Mouse (Mus musculus): ENCODE measurements around the gene Klk10.
A peak's percentile ranks its signal among the peaks of the same experiment; 100 is the strongest.

Gene Klk10

DNA sequence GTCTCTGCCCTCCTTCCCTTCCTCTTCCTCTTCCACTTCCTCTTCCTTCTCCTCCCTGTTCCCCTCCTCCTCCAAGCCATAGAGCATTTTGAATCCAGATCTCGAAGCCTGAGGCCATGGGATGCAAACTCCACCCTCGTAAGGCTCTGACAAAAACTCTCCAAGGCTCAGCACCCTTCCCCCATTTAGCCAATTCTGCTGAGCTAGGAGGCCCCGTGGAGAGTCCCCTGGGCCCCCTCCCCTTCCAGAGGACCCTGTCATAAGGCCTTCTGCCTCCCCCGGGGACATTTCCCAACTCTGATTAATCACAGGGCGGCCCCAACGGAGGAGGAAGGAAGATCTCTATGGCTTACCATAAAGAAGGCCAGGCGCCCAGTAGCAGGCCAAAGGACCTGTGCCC, 10.8 kb downstream of the Klk10 start, which contains the start of gene Klk9:
Gene Klk9 (plus strand): TSS at position 301 of the 400 bp plus-strand sequence.
- DNase-seq (ENCODE audit: low spot score in 2 of 2), result no peak

DNA sequence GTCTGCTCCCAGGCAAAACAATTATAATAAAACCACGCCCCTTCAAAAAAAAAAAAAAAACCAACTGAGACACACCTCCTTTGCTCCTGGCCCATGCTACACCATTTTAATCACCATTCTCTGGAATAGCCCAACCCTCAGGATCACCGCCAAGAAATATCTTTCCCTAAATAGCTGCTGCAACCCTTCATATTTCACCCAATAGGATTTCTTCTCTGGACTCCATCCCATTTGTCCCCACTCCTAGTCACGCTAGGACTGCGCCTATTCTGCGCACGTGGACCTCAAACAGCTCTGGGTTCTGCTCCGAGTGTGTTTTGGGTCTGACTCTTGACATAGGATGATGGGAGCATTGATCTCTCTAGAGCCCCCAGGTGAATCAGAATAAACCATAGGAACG, 15.5 kb downstream of the Klk10 start:
- no peak for DNase-seq (ENCODE audit: low spot score in 2 of 2)

DNA sequence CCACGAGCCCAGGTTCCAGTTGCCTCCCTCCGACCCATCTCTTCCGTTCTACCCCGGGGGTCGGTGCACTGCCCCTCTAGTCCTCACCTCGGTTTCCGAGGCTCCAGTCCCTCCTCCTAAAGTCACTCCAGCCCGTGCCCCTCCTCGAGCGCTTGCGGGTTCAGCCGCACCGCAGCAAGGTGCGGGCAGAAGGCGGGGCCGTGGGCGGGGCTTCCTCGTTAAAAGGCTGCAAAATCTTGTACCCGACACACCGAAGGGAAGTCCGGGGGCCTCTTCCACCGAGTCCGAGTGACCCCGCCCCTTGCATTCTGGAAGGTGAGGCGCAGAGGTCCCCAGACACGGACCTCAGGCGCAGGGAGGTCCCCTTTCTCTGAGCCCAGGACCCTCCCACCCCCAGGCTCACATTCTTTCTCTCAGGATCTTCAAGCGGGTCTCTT, 16.5 kb downstream of the Klk10 start, which contains the start of gene Klk8:
Gene Klk8 (plus strand): TSS at position 245 of the 437 bp plus-strand sequence.
- peak in 1 of 2 experiments; percentile 40 for DNase-seq (ENCODE audit: low spot score in 2 of 2)

DNA sequence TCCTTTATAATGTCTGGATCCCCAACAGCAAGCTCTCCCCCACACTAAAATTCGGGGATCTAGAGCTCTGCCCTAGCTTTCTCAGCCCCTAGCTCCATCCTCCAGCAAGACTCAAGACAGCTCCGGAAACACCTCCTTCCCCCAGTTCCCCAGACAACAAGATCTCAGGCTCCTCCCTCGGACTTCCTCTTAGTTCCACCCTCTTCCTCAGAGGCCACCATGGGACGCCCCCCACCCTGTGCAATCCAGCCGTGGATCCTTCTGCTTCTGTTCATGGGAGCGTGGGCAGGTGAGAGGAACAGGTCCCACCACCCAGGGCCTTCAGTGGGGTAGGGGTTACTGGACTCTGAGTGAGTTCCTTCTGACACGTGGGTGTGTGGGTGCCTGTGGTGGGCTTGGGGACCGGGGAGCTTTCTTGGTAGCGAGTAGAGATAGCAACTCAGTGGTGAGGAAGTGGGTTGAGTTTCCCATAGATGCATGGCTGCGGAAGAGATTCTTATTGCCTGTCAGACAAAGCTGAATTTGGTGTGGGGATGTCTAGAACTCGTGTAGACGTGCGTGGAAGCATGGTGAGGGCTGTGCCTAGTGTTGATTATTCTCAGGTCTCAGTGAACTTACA, 17.1 kb downstream of the Klk10 start:
- no peak for DNase-seq (ENCODE audit: low spot score in 2 of 2)

DNA sequence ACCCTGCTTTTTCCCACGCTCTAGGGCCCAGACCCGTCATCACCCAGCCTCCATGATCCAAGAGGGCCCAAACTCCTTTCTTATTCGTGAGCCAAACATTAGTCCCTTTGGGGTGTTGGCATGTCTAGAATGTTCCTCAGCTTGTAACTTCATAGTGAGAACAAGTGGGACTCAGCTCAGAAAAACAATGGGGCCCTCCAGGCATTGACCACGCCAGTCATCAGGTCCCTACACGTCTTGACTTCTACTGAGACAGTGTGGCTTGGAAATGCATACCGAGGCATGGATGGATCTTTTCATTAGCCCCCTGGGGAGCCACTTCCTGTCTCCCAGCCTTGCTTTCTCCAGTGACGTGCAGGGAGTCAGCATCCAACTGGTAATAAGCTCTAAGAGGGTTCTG, 19.0 kb downstream of the Klk10 start:
- DNase-seq (ENCODE audit: low spot score in 2 of 2), result no peak

DNA sequence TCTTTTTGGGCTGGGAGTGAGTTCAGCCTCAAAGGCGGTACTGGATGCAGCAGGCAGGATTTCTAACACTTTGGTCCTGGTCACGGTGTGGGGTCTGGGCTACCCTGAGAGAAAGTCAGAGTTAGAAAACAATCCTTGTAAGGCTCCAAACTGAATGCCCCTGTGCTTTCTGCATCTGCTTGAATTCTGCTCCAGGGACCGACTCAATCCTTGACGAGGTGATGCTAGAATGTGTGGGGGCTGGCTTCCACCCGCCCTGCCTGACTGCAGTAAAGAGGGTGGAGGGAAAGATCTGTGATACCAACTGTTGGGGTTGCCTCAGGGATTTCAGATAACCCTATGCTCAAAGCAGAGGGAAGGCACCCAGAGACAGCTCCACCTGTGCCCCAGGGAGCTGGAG, 30.2 kb downstream of the Klk10 start, which contains the start of gene Klk7:
Gene Klk7 (plus strand): TSS at position 301 of the 400 bp plus-strand sequence.
- no peak for DNase-seq (ENCODE audit: low spot score in 2 of 2)

DNA sequence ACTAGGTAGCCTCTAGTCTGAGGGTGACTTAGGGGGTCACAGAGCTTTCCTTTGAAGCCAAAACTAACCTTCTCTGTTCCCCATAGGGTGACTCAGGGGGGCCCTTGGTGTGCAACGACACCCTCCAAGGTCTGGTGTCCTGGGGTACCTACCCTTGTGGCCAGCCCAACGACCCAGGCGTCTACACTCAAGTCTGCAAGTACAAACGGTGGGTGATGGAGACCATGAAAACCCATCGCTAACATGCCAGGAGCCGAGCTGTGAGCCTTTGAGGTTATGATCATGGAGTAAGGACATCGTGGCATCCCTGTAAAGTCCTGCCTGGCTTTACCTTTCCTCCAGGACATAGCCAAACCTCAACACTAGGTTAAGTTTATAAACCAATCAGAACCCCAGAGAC, 34.4 kb downstream of the Klk10 start:
- DNase-seq (ENCODE audit: low spot score in 2 of 2), result no peak

DNA sequence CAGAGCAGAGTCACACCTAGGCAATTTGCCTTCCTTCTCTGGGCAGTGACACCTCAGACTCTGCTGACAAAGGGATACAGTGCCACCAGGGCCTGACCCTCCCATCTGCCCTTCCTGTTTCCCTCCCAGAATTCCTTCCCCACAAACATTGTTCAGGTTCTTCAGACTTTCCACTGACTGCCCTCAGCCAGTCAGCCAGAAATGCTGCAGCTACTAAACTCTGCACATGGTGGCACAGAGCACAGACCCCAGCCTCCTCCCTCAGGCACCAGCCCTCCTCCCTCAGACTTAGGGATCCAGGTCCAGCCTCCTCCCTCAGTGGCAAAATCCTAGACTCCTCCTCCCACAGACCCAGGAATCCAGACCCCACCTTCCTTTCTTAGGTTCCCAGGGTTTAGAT, 35.9 kb downstream of the Klk10 start:
- no peak for DNase-seq (ENCODE audit: low spot score in 2 of 2)

DNA sequence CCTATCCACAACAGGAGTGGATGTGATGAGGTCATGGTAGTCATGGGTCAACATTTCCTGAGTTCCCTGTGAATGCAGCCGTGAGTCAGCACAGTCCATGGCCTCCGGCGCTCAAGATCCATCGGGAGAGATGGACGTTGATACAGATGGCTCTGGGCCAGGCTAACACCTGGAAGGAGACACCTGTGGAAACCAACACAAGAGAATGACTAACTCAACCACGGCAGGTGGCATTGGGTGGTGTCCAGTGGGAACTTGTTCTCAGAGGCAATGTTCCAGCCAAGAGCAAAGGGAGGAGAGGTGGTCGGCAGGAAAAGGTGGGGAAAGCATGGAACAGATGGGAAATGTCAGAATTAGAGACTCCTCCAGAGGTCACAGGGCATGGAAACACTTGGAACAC, 40.7 kb downstream of the Klk10 start:
- DNase-seq (ENCODE audit: low spot score in 2 of 2), result no peak

DNA sequence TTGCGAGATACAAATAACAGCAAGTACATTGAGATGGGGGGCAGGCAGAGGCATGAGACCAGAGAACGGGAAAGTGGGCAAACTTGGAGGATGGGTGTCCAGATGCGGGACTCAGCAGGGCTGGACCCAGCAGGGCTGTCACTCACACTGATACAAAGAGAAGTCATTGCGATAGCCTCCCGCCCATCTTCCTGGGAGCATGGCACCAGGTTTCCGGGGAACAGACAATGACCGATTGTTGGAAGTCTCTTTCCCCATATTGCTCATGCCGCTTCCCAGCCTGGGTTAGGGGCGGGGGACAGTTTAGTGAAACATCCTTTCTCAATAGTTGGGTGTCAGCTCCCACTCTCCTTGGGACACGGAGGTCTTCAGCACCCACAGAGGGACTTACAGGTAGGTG, 43.4 kb downstream of the Klk10 start, which contains the start of gene Klk6:
Gene Klk6 (plus strand): TSS at position 301 of the 400 bp plus-strand sequence.
- no peak for DNase-seq (ENCODE audit: low spot score in 2 of 2)

DNA sequence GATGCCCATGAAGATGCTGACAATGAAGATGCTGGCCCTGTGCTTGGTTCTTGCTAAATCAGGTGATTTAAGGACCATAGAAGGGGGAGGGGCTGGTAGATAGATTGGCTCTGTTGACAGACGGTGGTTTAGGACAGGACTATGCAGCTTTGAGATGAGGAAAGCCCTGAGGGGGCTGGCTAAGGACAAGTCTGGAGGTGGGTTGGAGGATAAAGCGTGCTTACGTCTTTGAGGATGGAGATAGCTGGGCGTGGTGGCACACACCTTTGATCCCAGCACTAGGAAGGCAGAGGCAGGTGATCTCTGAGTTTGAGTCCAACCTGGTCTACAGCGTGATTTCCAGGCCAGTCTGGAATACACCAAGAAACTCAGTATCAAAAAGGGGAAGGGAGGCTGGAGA, 45.2 kb downstream of the Klk10 start:
- no peak for DNase-seq (ENCODE audit: low spot score in 2 of 2)

DNA sequence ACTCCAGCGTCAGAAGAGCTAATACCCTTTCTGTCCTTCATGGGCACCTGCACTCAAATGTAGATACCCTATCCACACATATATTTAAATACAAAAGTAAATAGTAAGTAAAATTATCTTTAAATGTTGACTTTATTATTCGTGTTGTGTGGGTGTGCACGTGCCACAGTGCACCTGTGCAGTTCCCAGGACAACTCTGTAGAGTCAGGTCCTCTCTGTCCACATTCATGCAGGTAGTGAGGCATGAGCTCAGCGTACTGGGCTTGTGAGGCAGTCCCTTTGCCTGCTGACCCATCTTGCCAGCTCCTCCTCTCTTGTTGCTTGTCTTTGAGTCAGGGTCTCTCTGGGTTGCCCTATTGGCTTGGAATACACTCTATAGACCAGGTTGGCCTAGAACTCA, 46.9 kb downstream of the Klk10 start:
- no peak for DNase-seq (ENCODE audit: low spot score in 2 of 2)

DNA sequence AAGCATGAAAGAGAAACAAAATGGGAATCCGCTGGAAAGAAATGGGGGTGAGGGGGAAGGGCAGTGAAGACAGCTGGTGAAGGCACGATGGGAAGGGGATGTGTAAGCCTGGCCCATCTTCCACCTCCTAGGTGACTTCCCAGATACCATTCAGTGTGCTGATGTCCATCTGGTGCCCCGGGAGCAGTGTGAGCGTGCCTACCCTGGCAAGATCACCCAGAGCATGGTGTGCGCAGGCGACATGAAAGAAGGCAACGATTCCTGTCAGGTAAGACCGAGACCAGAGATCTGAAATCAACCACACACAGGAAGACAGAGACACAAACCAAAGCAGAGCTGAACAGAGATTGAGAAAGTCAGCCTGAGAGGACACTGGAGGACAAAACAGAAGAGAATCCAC, 48.2 kb downstream of the Klk10 start:
- DNase-seq (ENCODE audit: low spot score in 2 of 2), result no peak
